Mouse (Mus musculus): Measurements from ENCODE around the gene Gadd45gip1.

Gene Gadd45gip1

DNA sequence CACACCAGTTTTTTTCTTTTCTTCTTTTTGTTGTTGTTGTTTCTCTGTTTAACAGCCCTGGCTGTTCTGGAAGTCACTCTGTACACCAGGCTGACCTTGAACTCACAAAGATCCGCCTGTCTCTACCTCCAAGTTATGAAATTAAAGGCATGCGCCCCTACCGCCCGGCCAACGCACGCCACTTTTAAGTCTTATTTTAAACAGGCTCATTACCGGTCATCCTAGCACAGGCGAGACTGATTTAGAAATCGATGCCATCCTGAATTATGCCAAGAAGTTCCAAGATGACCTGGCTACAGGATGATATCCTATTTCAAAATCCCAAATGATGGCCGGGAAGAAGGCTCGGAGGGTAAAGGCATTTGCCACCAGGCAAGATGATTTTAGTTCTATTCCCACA is at the start of gene Gadd45gip1:
TSS of gene Gadd45gip1 (plus strand) at position 33 of the 400 bp plus-strand sequence.
- DNase-seq: no peak

DNA sequence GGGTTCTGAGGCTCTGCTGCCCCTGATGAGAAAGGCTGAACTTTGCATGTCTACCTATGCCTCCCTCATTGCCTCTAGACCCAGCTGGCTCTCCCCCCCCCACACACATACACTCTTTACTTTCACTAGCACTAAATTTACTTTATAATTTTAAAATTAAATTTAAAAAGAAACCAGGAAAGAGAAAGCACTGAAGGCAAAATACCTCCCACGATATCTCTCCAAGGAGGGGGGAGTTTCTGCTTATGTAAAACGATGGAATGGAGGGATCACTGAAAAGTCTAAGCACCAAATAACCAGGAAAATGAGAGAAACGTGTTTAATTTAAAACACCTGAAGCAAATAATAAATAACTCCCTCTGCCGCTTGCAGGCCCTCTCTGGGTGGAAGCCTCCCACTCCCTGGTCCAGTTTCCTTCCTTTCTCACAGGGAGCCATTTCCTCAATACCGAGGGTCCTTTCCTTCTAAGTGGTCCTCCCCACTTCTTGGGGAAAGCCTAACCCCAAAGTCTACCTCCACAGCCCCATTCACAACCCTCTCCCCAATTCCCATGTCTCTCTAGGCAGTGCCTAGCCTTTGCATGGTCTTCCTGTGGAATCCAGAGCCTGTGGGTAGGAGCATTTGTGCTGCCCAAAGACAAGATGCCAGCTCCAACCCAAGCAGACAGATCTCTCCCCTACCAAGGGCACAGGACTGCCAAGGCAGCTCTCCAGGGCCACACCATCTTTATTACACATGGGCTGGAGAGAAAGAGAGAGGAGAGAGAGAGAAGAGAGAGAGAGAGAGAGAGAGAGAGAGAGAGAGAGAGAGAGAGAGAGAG is 49.4 kb upstream of the Gadd45gip1 start:
- DNase-seq: no peak

DNA sequence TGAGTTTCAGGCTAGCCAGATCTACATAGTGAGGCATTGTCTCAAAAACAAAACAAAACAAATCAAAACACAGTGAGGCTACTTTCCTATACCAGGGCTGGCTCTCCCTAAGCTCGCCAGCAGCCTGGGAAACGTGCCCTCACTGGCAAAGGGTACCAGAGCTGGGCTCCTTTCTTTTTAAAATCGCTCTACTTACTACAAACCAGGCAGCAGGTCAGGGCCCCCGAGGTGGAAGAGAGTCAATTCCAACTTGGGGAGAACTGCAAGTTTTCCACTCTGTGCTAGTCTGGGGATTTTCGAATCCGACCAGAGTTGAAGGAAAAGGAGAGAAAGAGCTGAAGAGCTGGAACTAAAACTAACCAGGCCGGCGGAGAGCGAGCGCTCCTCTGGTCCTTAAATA is 48.6 kb upstream of the Gadd45gip1 start:
- DNase-seq: no peak

DNA sequence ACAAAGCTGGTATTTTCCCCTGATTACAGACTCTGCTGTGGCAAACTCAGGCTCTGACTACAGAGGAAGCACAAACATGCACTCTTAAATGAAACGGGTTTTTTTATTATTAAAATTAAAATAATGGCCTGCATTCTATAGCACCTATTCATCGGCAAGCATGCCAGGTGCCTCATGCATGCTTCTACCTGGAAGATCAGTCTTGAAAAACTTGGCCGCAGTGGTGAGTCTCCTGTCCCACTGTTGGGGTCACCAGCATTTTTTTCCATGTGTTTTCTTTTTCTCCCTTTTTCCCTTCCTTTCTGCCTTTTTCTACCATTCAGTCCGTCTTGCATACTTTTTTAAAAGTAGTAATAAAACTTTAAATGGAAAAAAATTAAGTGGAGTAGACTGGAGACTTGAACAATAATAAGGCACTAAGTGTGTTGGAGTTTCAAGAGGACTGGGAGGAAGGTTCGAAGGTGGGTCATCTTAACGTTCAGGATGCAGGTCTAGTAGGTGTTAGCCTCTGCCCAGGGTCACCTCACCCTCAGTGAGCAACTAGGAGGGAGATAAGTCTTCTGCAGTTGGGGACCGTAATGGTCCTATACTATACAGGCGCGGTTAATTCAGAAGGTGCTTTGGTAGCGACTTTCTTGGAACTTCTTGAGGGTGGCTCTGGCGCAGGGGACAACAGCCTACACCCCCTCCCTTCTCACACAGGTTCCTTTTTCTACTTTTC is 48.0 kb upstream of the Gadd45gip1 start:
- no peak for DNase-seq

DNA sequence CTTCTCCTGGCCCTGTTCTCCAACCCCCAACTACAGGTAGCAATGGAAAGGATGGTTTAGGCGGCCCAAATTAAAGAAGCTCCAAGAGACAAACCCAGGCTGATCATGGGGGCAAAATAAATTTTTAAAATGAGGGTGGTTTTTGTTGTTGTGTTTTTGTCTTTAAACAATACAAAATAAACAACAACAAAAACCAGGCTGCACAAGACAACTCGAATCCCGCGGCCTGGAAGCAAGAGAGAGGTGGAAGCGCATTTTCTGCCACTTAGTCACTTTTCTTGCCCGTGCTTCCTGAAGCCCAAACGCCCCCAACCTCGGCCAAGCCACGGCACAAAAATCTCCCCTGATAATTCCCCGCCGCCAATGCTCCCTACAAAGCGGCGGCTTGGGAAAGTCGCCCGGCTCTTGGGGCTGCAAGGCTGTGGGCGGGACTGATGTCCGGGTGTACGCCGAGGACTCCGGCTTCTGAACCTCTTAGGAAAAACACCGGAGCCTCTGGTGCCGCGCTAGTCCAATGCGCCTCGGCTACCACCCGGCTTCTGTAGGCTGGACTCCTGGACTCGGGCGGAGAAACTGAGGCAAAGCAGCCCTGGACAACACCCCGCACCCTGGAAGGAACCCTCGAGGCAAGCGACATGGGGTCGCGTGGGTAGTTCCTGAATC is 47.3 kb upstream of the Gadd45gip1 start:
- DNase-seq: peak in 1 of 2 experiments; percentile 45

DNA sequence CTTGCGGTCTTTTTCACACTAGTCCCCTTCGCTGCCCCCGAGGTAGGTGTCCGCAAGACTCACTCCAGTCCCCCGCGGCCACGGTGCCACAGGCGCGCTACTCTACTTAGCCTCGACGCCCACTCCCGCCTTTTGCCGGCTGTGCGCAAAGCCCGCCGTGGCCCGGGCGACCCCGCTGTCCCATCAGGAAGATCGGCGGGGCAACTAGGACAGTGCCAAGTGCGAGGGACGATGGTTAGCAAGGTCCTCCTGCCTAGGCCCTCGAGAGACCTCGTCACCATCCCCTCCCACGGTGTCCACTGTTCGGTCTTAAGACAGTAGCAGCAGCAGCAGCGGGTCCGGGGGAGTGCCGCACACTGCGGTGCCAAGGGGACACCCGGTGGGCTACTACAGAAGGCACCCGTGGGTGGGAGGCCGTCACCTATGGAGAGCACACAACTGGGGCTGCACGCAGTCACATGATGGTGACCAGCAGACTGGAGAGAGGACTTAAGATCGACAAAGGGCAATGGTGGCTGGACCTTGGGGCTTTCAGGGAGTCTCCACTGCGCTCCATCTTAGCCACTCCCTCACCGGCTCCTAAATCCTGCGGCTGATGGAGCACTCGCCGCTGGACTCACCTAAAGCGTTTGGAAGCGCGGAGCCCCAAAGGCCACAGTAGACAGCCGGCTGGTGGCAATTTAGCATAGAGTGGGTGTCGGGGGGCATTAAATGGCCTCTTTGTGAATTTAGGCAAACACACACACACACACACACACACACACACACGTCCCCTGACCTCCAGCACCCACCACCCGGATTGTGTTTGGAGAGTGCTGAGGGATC is 46.4 kb upstream of the Gadd45gip1 start:
- DNase-seq: no peak

DNA sequence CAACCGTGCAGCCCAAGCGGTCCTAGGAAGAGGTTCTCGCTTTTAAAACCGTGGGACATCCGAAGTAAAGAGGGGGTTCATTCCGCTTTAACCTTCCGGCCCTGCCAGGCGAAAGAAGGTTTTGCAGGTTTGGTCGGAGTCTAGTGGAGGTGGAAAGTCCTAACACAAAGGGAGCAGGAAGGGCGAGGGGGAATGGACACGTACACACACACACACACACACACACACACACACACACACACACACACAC is 45.9 kb upstream of the Gadd45gip1 start:
- no peak for DNase-seq

DNA sequence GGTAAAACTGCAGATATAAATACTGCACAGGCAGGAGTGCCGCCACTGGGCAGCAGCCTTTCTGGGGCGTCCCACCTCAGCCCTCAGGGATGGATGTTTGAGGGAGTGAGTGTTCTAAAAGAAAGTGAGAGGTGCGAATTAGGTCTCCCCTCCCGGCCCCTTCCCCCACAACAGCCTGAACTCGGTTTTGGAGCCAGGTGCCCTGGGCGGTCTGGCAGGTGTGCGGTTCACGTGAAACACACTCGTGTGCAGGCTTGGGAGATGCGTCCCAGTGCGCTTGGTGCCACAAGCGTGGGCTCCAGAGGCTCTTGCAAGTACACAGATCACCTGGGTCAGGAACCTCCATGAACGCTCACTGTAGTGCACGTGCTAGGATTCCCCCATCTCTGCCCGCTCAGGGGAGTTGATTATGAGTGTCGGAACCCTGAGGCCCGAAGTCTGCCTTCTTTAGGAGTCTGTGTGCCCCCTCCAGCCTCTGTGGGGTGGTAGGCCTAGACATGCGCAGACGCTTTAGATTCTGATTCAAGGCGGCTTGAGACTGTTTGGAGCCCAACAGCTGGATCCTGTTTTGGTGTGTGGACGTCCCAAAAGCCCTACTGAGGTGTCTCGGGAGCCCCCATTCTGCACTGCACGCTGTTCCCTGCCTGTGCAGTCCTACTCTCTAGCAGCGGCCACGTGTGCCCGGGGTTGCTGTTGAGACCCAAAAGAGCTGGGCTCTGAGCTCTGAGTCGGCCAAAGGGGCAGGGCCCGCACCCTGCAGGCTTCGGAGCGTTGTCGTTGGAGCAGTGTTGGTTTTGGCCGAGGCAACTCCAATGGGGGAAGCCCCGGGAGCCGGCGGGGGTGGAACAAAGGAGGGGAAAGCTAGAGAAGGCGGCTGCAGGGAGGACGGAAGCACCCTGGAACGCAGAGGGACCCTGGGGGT is 45.3 kb upstream of the Gadd45gip1 start:
- DNase-seq: peak; percentile 59 to 76

DNA sequence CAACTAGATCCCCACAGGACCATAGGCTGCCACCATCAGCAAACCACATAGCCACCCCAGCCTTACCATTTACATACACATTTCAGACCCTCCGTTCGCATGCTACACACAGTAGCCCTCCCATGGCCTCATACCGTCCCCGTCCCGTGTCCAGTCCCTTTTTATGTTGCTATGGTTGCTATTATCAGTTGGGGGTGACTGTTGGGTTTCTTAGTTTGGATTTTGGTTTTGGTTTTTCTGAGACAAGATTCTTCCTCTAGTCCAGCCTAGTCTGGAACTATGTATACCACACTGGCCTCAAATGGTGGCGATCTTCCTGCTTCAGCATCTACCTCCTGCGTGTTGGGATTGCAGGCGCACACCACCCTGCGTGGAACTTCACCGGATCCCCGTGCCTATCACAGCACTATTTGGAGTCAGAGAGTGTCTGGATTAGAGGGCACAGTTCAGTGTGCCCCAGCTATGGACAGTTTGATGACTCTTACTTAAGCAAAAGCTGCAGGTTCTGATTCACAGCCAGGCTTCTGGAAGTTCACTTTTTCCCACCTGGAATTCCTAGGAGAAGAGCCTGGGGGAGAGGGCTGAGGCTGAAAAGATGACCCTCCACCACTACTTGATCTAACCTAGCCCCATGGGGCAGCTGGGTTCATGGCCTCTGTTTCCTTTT is 44.4 kb upstream of the Gadd45gip1 start:
- no peak for DNase-seq

DNA sequence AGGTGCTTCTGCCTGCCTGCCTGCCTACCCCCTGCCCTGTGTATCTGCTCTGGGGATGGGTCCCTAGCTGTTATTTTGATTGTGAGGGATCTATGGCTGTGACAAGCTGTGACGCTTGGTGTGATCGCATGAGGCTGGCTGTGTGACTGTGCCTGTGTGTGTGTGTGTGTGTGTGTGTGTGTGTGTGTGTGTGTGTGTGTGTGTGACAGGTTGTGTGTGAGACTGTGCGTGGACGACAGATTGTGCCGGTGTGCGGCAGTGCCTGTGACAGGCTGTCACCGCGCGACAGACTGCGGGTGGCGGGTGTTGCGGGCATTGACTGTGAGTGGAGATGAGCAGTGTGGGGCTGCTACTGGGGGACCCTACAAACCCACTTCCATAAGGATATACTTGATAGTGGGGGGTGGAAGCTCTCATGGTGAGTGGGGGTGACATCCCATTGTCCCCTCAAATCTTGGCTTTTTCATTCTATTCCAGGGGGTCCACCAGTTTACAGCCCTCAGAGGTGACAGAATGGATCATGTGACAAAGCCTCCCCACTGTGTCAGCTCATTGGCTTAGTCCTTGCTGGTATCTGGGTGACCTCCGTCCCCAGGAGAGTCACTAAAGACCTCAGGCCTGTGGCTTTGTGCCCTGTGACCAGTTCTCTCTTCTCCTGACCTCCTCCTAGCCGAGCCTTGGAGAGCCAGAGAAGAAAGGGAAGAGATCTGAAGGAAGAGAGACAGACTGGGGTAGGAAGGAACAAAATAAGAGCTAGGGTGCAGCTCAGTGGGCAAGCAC is 43.6 kb upstream of the Gadd45gip1 start:
- DNase-seq: no peak

DNA sequence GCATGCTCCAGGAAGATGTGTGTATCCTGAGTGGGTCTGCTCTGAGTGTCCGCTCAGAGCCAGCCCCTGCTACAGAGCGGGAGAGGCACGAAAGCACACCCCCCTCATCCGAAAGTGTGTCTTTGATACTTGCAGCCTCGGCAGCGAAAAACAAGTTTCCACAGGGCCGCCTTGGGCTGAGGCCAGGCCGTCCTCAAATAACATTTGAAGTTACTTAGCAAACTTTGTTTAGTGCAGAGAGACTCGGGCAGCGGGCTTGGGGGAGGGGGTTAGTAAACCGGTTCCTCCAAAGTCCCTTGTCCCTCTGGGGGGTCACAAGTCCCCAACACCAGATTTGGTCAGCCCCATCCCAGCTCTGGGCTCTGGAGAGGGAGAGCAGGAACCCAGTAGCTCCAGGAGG is 42.4 kb upstream of the Gadd45gip1 start:
- peak; percentile 75 to 86 for DNase-seq

DNA sequence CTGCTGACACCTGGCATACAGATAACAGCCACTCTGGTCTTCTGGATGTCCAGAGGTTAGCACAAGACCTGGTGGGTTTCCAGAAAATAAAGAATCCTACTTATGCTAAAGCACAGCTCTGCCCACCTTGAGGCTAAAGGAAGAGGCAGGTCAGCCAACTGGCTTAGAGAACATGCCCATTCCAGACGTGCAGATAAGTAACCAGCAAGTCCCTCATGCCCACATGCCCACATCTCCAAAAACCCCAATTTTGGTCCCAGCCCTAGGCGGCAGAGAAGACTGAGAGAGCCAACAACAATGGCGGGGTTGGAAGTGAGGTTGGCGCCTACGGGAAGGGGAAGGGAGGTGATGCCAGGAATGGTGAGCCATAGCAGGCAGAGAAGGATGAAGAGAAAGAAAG is 42.0 kb upstream of the Gadd45gip1 start:
- DNase-seq: no peak

DNA sequence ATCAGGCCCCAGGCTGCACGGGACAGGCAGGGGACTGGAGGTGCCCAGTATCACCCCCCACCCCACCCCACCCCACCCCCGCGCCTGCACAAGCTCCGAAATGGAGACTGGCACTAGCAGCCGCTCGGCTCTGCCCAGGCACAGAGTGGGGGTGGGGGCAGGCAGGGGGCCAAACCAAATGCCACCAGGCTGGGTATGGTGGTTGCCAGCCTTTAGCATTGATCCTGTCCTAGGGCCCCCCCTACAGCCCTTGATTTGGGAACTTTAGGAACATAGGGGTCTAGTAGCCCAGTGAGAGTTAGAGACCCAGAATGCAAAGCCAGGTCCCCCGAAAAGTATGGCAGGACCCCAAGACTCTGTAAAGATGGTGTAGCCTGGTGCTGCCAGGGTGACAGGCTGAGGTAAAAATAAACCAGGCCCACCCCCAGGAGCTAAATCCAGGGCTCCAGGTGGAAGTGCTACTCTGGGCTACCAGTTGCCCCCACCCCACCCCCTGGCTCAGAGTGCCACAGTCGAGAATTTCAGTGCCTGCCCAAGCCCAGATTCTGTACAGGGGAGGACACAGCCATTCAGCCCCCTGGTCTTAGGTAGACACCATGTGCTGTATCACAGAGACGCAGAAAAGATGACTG is 41.4 kb upstream of the Gadd45gip1 start:
- no peak for DNase-seq

DNA sequence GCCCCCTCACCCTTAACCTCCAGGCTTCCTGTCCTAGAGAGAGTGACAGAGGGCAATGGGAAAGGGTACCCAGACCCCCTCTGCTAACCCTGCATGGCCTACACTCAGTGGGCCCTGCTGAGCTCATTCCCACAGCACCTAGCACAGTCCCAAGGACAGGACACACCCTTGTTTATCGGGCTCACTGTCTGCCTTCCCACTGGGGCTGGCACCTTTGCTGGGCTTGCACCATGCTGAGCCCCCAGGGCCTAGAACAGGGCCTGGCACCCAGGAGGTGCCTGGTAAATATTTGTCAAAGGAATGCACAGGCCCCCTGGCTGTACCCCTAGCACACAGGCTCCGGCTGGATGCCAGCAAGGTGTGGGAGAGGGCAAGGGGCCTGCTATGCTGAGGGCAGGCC is 40.8 kb upstream of the Gadd45gip1 start:
- no peak for DNase-seq

DNA sequence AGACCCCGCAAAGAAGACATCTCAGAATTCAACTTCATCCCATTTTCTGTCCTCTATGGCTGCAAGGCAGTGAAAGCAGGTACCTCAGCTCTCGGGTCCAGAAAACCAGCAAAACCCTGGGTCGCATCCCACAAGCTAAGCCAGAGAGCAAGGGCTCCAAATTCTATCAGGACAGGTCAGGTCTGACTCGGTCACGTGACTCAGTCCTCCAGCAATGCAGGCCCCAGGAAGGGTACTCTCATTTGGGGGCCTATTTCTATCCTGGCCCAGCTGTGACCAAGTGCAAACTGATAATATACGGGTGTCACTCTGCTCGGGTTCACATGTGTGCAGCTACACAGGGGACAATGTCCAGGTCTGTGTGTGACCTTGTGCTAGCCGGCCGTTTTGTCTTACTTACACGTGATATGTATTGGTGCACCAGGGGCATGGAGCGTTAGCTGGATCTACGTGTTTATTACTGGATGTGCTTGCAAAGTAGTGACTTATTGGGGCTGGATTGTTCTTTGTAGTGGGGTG is 38.8 kb upstream of the Gadd45gip1 start:
- DNase-seq: no peak

DNA sequence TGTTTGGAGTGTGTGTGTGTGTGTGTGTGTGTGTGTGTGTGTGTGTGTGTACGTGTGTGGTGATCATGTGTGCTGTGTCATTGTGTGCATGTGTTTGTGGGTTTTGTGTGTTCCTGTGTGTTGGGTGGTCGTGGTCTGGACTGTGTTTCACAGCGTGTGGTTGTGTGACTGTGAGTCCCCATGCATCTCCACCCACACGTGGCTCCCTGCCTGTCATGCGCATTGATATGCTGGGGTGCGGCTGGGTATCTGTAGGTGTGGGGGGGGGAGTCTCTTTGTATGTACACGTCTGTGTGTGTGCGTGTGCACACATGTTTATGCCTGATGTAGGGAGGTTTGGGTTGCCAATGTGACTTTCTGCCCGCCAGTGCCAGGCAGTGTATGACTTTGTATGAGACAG is 38.2 kb upstream of the Gadd45gip1 start:
- DNase-seq: no peak

DNA sequence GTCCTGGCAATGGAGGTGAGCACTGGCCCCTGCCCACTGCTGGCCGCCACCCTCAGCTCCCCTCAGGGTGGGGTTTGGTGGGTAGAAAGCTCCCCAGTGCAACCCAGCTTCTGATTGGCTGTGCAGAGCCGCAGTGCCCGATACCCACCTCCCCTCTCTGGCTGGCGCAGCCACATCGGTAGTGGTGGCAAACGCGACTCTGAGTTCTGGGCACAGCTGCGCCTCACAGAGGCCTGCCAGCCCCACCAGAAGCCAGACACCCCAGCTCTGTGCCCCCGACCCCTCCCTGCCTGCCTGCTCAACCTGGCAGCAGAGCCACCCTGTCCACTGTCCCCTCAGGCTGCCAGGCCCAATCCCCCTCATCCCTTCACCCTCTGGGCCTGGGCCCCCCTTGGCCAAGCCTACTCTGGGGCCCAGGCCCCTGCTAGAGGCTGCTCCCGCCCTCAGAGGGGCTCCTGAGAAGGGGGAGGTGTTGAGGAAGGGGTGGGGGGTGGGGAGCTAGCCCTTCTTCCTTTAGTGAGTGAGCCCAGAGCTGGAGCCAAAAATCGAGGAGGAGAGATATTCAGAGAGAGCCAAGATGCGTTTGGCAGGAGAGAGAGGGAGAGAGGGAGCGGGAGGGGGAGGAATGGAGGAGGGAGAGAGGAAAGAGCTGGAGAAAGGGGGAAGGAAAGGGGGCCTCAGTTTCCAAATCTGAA is 37.4 kb upstream of the Gadd45gip1 start:
- DNase-seq: no peak

DNA sequence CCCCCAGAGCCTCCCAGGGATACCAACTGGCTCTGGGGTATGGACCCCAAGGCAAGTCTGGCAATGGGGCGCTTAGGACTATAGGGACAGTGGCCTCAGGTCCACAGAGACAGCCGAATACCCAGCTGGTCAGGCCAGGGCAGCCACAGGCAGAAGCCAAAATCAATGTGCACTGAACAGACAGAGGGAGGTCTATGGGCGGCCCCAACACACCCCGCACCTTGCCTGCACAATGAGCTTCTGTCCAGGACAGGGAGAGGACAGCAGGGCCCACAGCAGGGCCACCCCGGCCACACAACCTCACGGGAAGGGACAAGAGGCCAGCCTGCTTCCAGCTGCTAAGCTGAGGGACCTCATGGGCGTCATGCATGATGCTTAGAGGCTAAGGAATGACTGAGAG is 36.8 kb upstream of the Gadd45gip1 start:
- no peak for DNase-seq

DNA sequence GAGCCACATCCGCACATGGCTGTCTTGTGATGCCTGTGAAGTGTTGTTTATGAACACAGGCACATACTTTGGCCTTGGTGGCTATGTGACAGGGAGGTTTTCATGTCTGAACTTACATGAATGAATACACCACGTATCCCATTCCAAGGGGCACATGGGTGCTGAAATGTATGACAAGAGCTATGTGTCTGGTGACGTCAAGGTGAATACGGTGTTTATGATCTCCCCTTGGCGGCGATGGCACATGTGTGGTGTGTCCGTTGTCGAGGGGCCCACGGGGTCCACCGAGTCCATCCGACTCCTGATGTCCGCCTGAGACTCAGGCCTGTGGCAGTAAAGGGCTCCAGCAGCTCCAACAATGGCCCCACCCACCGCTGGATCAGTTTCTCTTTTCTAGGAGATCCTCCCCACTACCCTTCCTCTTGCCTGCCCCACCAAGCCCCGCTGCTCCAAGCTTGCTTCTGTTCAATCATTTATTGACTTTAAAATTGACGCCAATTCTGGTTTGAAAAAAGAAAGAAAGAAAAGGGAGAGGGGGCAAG is 34.0 kb upstream of the Gadd45gip1 start:
- DNase-seq: no peak

Data from kidney, postnatal 25 days (tissue).